Mouse (Mus musculus): ENCODE measurements around the gene Epha4. TPM values are rescaled to one million over a fixed set of nuclear protein-coding genes. Genes with fewer than 3 reads are reported as not detected.

Epha4 gene
- total and polyA plus RNA-seq, 2 experiments from 2014 or later: 58.7 to 111 TPM

- Histone ChIP-seq H3K36me3 (ENCODE audit: insufficient read depth) (no peaks in the 10 kb centered on the region), H3K4me3 (ENCODE audit: low read depth, low read length) (no peak overlapping the region), H3K27ac (ENCODE audit: low read depth, low read length) (no peak overlapping the region), H3K4me2 (ENCODE audit: low read depth) (0 out of 2 replicates have a peak overlapping the region, but pooled peaks have one; percentile 15), H3K9ac (no peak overlapping the region), H3K9me3 (ENCODE audit: low read length) (no peaks in the 10 kb centered on the region), H3K27me3 (ENCODE audit: insufficient read depth, low read length) (no peaks in the 10 kb centered on the region), H3K4me1 (ENCODE audit: insufficient read depth) (peaks cover 9% of the 10 kb centered on the region; the same call in 1 of the 2 replicates)
- WGBS: 15% methylated on average over 17 of the region's 17 CpGs
- TF ChIP-seq CTCF (IDR thresholded peaks at IDR 0.05; ENCODE audit: low read depth): no peak
- DNase-seq (no peak), ATAC-seq (0 out of 2 replicates have a peak, but pooled peaks have one; percentile 20)
These were observed 7.0 kb upstream of the Epha4 start for GRCm38 (mm10) chr1:77521640-77522539.

- DNase-seq (no peak), ATAC-seq (no peak)
- 89% methylated on average over 3 of the region's 3 CpGs for WGBS
- Histone ChIP-seq H3K27me3 (ENCODE audit: insufficient read depth, low read length) (no peaks in the 10 kb centered on the region), H3K4me3 (ENCODE audit: low read depth, low read length) (no peak overlapping the region), H3K4me2 (ENCODE audit: low read depth) (no peak overlapping the region), H3K4me1 (ENCODE audit: insufficient read depth) (peaks cover 10% of the 10 kb centered on the region; the same call in 1 of the 2 replicates), H3K9ac (no peak overlapping the region), H3K9me3 (ENCODE audit: low read length) (no peaks in the 10 kb centered on the region), H3K27ac (ENCODE audit: low read depth, low read length) (no peak overlapping the region), H3K36me3 (ENCODE audit: insufficient read depth) (no peaks in the 10 kb centered on the region)
- TF ChIP-seq CTCF (IDR thresholded peaks at IDR 0.05; ENCODE audit: low read depth): no peak
These were observed 3.8 kb upstream of the Epha4 start for GRCm38 (mm10) chr1:77518715-77519114.

- peaks cover 10% of the 10 kb centered on the region; the same call in 1 of the 2 replicates for H3K4me1 ChIP-seq (ENCODE audit: insufficient read depth)
- H3K36me3 ChIP-seq (ENCODE audit: insufficient read depth): no peaks in the 10 kb centered on the region
- H3K4me2 ChIP-seq (ENCODE audit: low read depth): peak overlapping the region; percentile 90
- H3K27me3 ChIP-seq (ENCODE audit: insufficient read depth, low read length): no peaks in the 10 kb centered on the region
- peak; percentile 55 for ATAC-seq
- DNase-seq: peak; percentile 94
- peak; percentile 98 for TF ChIP-seq CTCF (IDR thresholded peaks at IDR 0.05; ENCODE audit: low read depth)
- peak overlapping the region; percentile 70 for H3K4me3 ChIP-seq (ENCODE audit: low read depth, low read length)
- H3K27ac ChIP-seq (ENCODE audit: low read depth, low read length): peak overlapping the region; percentile 95
- 1% methylated on average over 36 of the region's 36 CpGs for WGBS
- peak overlapping the region; percentile 81 for H3K9ac ChIP-seq
- H3K9me3 ChIP-seq (ENCODE audit: low read length): no peaks in the 10 kb centered on the region
These were observed 1.5 kb upstream of the Epha4 start for GRCm38 (mm10) chr1:77516203-77516991.

- no peak for TF ChIP-seq CTCF (IDR thresholded peaks at IDR 0.05; ENCODE audit: low read depth)
- peaks cover 14% of the 10 kb centered on the region for H3K4me1 ChIP-seq (ENCODE audit: insufficient read depth)
- 1% methylated on average over 12 of the region's 12 CpGs for WGBS
- H3K4me3 ChIP-seq (ENCODE audit: low read depth, low read length): peak overlapping the region; percentile 70
- DNase-seq (peak; percentile 77), ATAC-seq (no peak; the same call in 1 of the 2 replicates)
- no peaks in the 10 kb centered on the region for H3K36me3 ChIP-seq (ENCODE audit: insufficient read depth)
- H3K9ac ChIP-seq: peak overlapping the region; percentile 81
- no peaks in the 10 kb centered on the region for H3K27me3 ChIP-seq (ENCODE audit: insufficient read depth, low read length)
- H3K4me2 ChIP-seq (ENCODE audit: low read depth): peak overlapping the region; percentile 90
- H3K9me3 ChIP-seq (ENCODE audit: low read length): no peaks in the 10 kb centered on the region
- H3K27ac ChIP-seq (ENCODE audit: low read depth, low read length): peak overlapping the region; percentile 95
These were observed 728 bp upstream of the Epha4 start for GRCm38 (mm10) chr1:77515651-77515981.

- Histone ChIP-seq H3K4me3 (ENCODE audit: low read depth, low read length) (peak overlapping the region; percentile 70), H3K4me1 (ENCODE audit: insufficient read depth) (peaks cover 14% of the 10 kb centered on the region), H3K4me2 (ENCODE audit: low read depth) (peak overlapping the region; percentile 90), H3K36me3 (ENCODE audit: insufficient read depth) (no peaks in the 10 kb centered on the region), H3K9ac (peak overlapping the region; percentile 81), H3K27me3 (ENCODE audit: insufficient read depth, low read length) (no peaks in the 10 kb centered on the region), H3K9me3 (ENCODE audit: low read length) (no peaks in the 10 kb centered on the region), H3K27ac (ENCODE audit: low read depth, low read length) (peak overlapping the region; percentile 95)
- WGBS: under 1% methylated on average over 45 of the region's 45 CpGs
- no peak; the same call in 1 of the 2 replicates for TF ChIP-seq CTCF (IDR thresholded peaks at IDR 0.05; ENCODE audit: low read depth)
- DNase-seq (peak; percentile 74), ATAC-seq (peak; percentile 18)
These were observed 444 bp downstream of the Epha4 start for GRCm38 (mm10) chr1:77514325-77514962.

- peak overlapping the region; percentile 81 for H3K9ac ChIP-seq
- no peaks in the 10 kb centered on the region for H3K36me3 ChIP-seq (ENCODE audit: insufficient read depth)
- 0% methylated on average over 9 of the region's 9 CpGs for WGBS
- TF ChIP-seq CTCF (IDR thresholded peaks at IDR 0.05; ENCODE audit: low read depth): no peak
- no peaks in the 10 kb centered on the region for H3K9me3 ChIP-seq (ENCODE audit: low read length)
- H3K27ac ChIP-seq (ENCODE audit: low read depth, low read length): peak overlapping the region; percentile 95
- ATAC-seq: 0 out of 2 replicates have a peak, but pooled peaks have one; percentile 0
- peaks cover 14% of the 10 kb centered on the region for H3K4me1 ChIP-seq (ENCODE audit: insufficient read depth)
- H3K4me3 ChIP-seq (ENCODE audit: low read depth, low read length): peak overlapping the region; percentile 70
- peak overlapping the region; percentile 90 for H3K4me2 ChIP-seq (ENCODE audit: low read depth)
- H3K27me3 ChIP-seq (ENCODE audit: insufficient read depth, low read length): no peaks in the 10 kb centered on the region
- peak; percentile 70 for DNase-seq
These were observed 946 bp downstream of the Epha4 start for GRCm38 (mm10) chr1:77513959-77514324.

Measured in forebrain, postnatal 0 days (tissue).